Mouse (Mus musculus) MEL (cell line): Measurements from ENCODE around the gene Nudt22. TPM values are rescaled to one million over a fixed set of nuclear protein-coding genes. Genes with fewer than 3 reads are reported as not detected.
A peak's percentile ranks its signal among the peaks of the same experiment; 100 is the strongest.

Source experiments
- DNase-seq: peaks from one replicate; pipeline ENCODE4 v3.0.0; 2011; ENCODE audit warnings: low read depth, low spot score
- H3K27ac ChIP-seq: 2 replicates; pipeline ENCODE4 v1.5.1; 2012; ENCODE audit warnings: low read depth, mild to moderate bottlenecking, control low read depth, low read length, moderate library complexity; ENCODE audit not compliant: control insufficient read depth
- H3K27me3 ChIP-seq, 2 experiments: fragments of 150-350 bp in 1 of 2; sonication (generic) in 1 of 2; 2 replicates each; pipeline ENCODE4 v1.6.1; 2012; ENCODE audit warnings: low read length in 2 of 2, mild to moderate bottlenecking in 2 of 2, improper control_type of control experiment in 1 of 2, moderate library complexity in 1 of 2; ENCODE audit not compliant: insufficient read depth in 2 of 2, control insufficient read depth in 1 of 2
- H3K36me3 ChIP-seq, 2 experiments: 2 replicates each; pipeline ENCODE4 v1.6.1; 2012 to 2014; ENCODE audit warnings: low read length in 2 of 2, improper control_type of control experiment in 1 of 2, inconsistent platforms in 1 of 2, mild to moderate bottlenecking in 1 of 2; ENCODE audit not compliant: insufficient read depth in 2 of 2, control insufficient read depth in 1 of 2
- H3K4me1 ChIP-seq, 2 experiments: fragments of 150-350 bp in 1 of 2; sonication (generic) in 1 of 2; 2 replicates each; pipeline ENCODE4 v1.6.1; 2012; ENCODE audit warnings: low read length in 2 of 2, improper control_type of control experiment in 1 of 2, mild to moderate bottlenecking in 1 of 2; ENCODE audit not compliant: insufficient read depth in 2 of 2, control insufficient read depth in 1 of 2
- H3K4me3 ChIP-seq, 2 experiments: fragments of 150-350 bp in 1 of 2; sonication (generic) in 1 of 2; 2 replicates each; pipeline ENCODE4 v1.5.1; 2012; ENCODE audit warnings: low read depth in 2 of 2, low read length in 2 of 2, mild to moderate bottlenecking in 2 of 2, moderate library complexity in 2 of 2, control low read depth in 1 of 2, improper control_type of control experiment in 1 of 2; ENCODE audit not compliant: control insufficient read depth in 1 of 2, insufficient read depth in 1 of 2
- H3K79me2 ChIP-seq: 2 replicates; pipeline ENCODE4 v1.6.1; 2012; ENCODE audit warnings: mild to moderate bottlenecking, low read length, moderate library complexity; ENCODE audit not compliant: control insufficient read depth, poor library complexity, insufficient read depth
- H3K9ac ChIP-seq: 2 replicates; pipeline ENCODE4 v1.6.1; 2012; ENCODE audit warnings: low read depth, mild to moderate bottlenecking, control low read depth, low read length, moderate library complexity; ENCODE audit not compliant: control insufficient read depth, poor library complexity, severe bottlenecking
- H3K9me3 ChIP-seq: fragments of 150-350 bp; sonication (generic); replicated peaks from 2 replicates; pipeline ENCODE4 v1.6.1; 2012; ENCODE audit warnings: mild to moderate bottlenecking, low read length, improper control_type of control experiment, moderate library complexity; ENCODE audit not compliant: insufficient read depth
- BHLHE40 ChIP-seq: IDR thresholded peaks from 2 replicates; pipeline ENCODE4 v1.6.1; 2012; ENCODE audit warnings: low read depth, mild to moderate bottlenecking, inconsistent platforms, low read length, improper control_type of control experiment, borderline replicate concordance
- CHD1 ChIP-seq: IDR thresholded peaks from 2 replicates; pipeline ENCODE4 v1.6.1; 2012; ENCODE audit warnings: low read depth, mild to moderate bottlenecking, inconsistent platforms, low read length, improper control_type of control experiment
- E2F4 ChIP-seq: IDR thresholded peaks from 2 replicates; pipeline ENCODE4 v1.6.1; 2011; ENCODE audit warnings: low read depth, low read length, improper control_type of control experiment, borderline replicate concordance
- EP300 ChIP-seq, 2 experiments: IDR thresholded peaks; 2 replicates each; pipeline ENCODE4 v1.6.1; 2011; ENCODE audit warnings: improper control_type of control experiment in 2 of 2, low read length in 2 of 2, low read depth in 1 of 2, mild to moderate bottlenecking in 1 of 2
- GABPA ChIP-seq: IDR thresholded peaks from 2 replicates; pipeline ENCODE4 v1.6.1; 2012; ENCODE audit warnings: low read depth, mild to moderate bottlenecking, inconsistent platforms, low read length, improper control_type of control experiment, moderate library complexity
- GATA1 ChIP-seq: IDR thresholded peaks from 2 replicates; pipeline ENCODE4 v1.6.1; 2011; ENCODE audit warnings: low read depth, low read length, improper control_type of control experiment
- HCFC1 ChIP-seq: IDR thresholded peaks from 2 replicates; pipeline ENCODE4 v1.6.1; 2012; ENCODE audit warnings: low read depth, mild to moderate bottlenecking, inconsistent platforms, low read length, improper control_type of control experiment, moderate library complexity
- KAT2A ChIP-seq: conservative IDR thresholded peaks from 2 replicates; pipeline ENCODE4 v1.6.1; 2012; ENCODE audit warnings: low read depth, low read length, improper control_type of control experiment, inconsistent platforms
- MAFK ChIP-seq: IDR thresholded peaks from 2 replicates; pipeline ENCODE4 v1.6.1; 2011; ENCODE audit warnings: low read depth, mild to moderate bottlenecking, low read length, improper control_type of control experiment, borderline replicate concordance
- MAX ChIP-seq: IDR thresholded peaks from 2 replicates; pipeline ENCODE4 v1.6.1; 2011; ENCODE audit warnings: low read length, improper control_type of control experiment
- MEF2A ChIP-seq: IDR thresholded peaks from 2 replicates; pipeline ENCODE4 v1.6.1; 2014; ENCODE audit warnings: low read depth, mild to moderate bottlenecking, inconsistent platforms, low read length, improper control_type of control experiment; ENCODE audit not compliant: poor library complexity, insufficient replicate concordance, severe bottlenecking; ENCODE audit errors: extremely low read depth
- MXI1 ChIP-seq: IDR thresholded peaks from 2 replicates; pipeline ENCODE4 v1.6.1; 2011; ENCODE audit warnings: mild to moderate bottlenecking, low read depth, low read length, improper control_type of control experiment
- MYC ChIP-seq: IDR thresholded peaks from 2 replicates; pipeline ENCODE4 v1.6.1; 2011; ENCODE audit warnings: low read depth, mild to moderate bottlenecking, low read length, improper control_type of control experiment, moderate library complexity
- NRF1 ChIP-seq: IDR thresholded peaks from 2 replicates; pipeline ENCODE4 v1.6.1; 2014; ENCODE audit warnings: low read depth, mild to moderate bottlenecking, inconsistent platforms, low read length, improper control_type of control experiment, moderate library complexity; ENCODE audit not compliant: poor library complexity, insufficient read depth, severe bottlenecking
- POLR2A ChIP-seq, 2 experiments: IDR thresholded peaks; 2 replicates each; pipeline ENCODE4 v1.6.1; 2011 to 2012; ENCODE audit warnings: low read length in 2 of 2, mild to moderate bottlenecking in 2 of 2, control low read depth in 1 of 2, improper control_type of control experiment in 1 of 2, low read depth in 1 of 2, moderate library complexity in 1 of 2; ENCODE audit not compliant: control insufficient read depth in 1 of 2, insufficient read depth in 1 of 2, poor library complexity in 1 of 2
- POLR2AphosphoS2 ChIP-seq: IDR thresholded peaks from 2 replicates; pipeline ENCODE4 v1.6.1; 2011; ENCODE audit warnings: low read length, improper control_type of control experiment
- POLR2AphosphoS5 ChIP-seq: IDR thresholded peaks from 2 replicates; pipeline ENCODE4 v1.6.1; 2012; ENCODE audit warnings: low read depth, borderline replicate concordance, mild to moderate bottlenecking, inconsistent platforms, low read length, moderate library complexity, mixed read lengths
- RAD21 ChIP-seq: IDR thresholded peaks from 2 replicates; pipeline ENCODE4 v1.6.1; 2011; ENCODE audit warnings: mild to moderate bottlenecking, low read depth, low read length, improper control_type of control experiment
- RCOR1 ChIP-seq: IDR thresholded peaks from 2 replicates; pipeline ENCODE4 v1.6.1; 2012; ENCODE audit warnings: low read depth, mild to moderate bottlenecking, inconsistent platforms, low read length, improper control_type of control experiment
- SIN3A ChIP-seq: IDR thresholded peaks from 2 replicates; pipeline ENCODE4 v1.6.1; 2012; ENCODE audit warnings: low read length, improper control_type of control experiment, inconsistent platforms
- TBP ChIP-seq: IDR thresholded peaks from 2 replicates; pipeline ENCODE4 v1.8.0; 2011; ENCODE audit warnings: low read depth, low read length, improper control_type of control experiment
- TCF12 ChIP-seq: IDR thresholded peaks from 2 replicates; pipeline ENCODE4 v1.6.1; 2014; ENCODE audit warnings: low read depth, mild to moderate bottlenecking, inconsistent platforms, low read length, improper control_type of control experiment, moderate library complexity
- USF1 ChIP-seq: IDR thresholded peaks from 2 replicates; pipeline ENCODE4 v1.6.1; 2014; ENCODE audit warnings: low read depth, mild to moderate bottlenecking, inconsistent platforms, low read length, improper control_type of control experiment, moderate library complexity
- USF2 ChIP-seq, 2 experiments: IDR thresholded peaks; 2 replicates each; pipeline ENCODE4 v1.6.1; 2011 to 2012; ENCODE audit warnings: improper control_type of control experiment in 2 of 2, low read length in 2 of 2, borderline replicate concordance in 1 of 2, inconsistent platforms in 1 of 2, low read depth in 1 of 2, mild to moderate bottlenecking in 1 of 2; ENCODE audit not compliant: insufficient read depth in 1 of 2
- ZKSCAN1 ChIP-seq: IDR thresholded peaks from 2 replicates; pipeline ENCODE4 v1.6.1; 2012; ENCODE audit warnings: low read depth, mild to moderate bottlenecking, inconsistent platforms, low read length, improper control_type of control experiment, moderate library complexity
- ZMIZ1 ChIP-seq: IDR thresholded peaks from 2 replicates; pipeline ENCODE4 v1.6.1; 2012; ENCODE audit warnings: low read depth, mild to moderate bottlenecking, inconsistent platforms, low read length, improper control_type of control experiment, moderate library complexity
- polyA plus RNA-seq, 2 experiments: library from polyadenylated mRNA; stranded (reverse) in 1 of 2; unstranded in 1 of 2; fragments of >175 nt in 1 of 2; fragments of >200 nt in 1 of 2; gene quantifications; 2 replicates each; pipeline versions ENCODE4 v1.2.1 to v1.2.4; 2012; ENCODE audit warnings: low replicate concordance in 2 of 2, low read depth in 1 of 2; ENCODE audit not compliant: insufficient read length in 2 of 2, insufficient read depth in 1 of 2, missing spikeins in 1 of 2
- total RNA-seq: library from RNA; depleted of rRNA; stranded (reverse); fragments of 300-350 nt; gene quantifications from 2 replicates; pipeline ENCODE4 v1.2.3, GENCODE M21; 2012

Gene Nudt22
- total and polyA plus RNA-seq, 3 experiments, result 30.8 to 32.1 TPM; not detected in 1

GRCm38 (mm10) chr19:6979486-6980380 lies 16.2 kb downstream of the Nudt22 start (continued):
- no peak for TF ChIP-seq KAT2A
- no peak for TF ChIP-seq RCOR1
- no peak; the same call in 1 of the 2 replicates for TF ChIP-seq POLR2AphosphoS2
- peak; percentile 54; the same call in 1 of the 2 replicates for TF ChIP-seq SIN3A
- TF ChIP-seq ZMIZ1, result 0 out of 2 replicates have a peak, but pooled peaks have one; percentile 46
- TF ChIP-seq USF1, result no peak
- no peak for TF ChIP-seq E2F4
- no peak for TF ChIP-seq TBP

GRCm38 (mm10) chr19:6979001-6979479 lies 16.9 kb downstream of the Nudt22 start:
- no peaks in the 10 kb centered on the region for H3K27me3 ChIP-seq
- peak overlapping the region; percentile 9 to 60 for H3K4me3 ChIP-seq
- H3K36me3 ChIP-seq, result peaks cover 0 to 23% of the 10 kb centered on the region in 2 experiments; a peak in 2 of 4 replicates
- peaks cover 39% of the 10 kb centered on the region for H3K79me2 ChIP-seq
- no peaks in the 10 kb centered on the region for H3K9me3 ChIP-seq
- H3K4me1 ChIP-seq, result peaks cover 0 to 19% of the 10 kb centered on the region in 2 experiments; a peak in 2 of 4 replicates
- TF ChIP-seq EP300 (IDR thresholded peaks at IDR 0.05; ENCODE audit: low read depth in 1 of 2, low read length in 2 of 2), result no peak
- no peak for TF ChIP-seq MAFK
- TF ChIP-seq USF2 (IDR thresholded peaks at IDR 0.05; ENCODE audit: borderline replicate concordance in 1 of 2, insufficient read depth in 1 of 2, low read depth in 1 of 2, low read length in 2 of 2), result no peak
- TF ChIP-seq POLR2AphosphoS5, result no peak
- no peak for TF ChIP-seq MAX
- TF ChIP-seq POLR2A (IDR thresholded peaks at IDR 0.05; ENCODE audit: control insufficient read depth in 1 of 2, insufficient read depth in 1 of 2, low read depth in 1 of 2, low read length in 2 of 2, poor library complexity in 1 of 2), result peak in 1 of 2 experiments; percentile 44; a peak in 1 of 4 replicates
- TF ChIP-seq POLR2AphosphoS2, result peak; percentile 65
- TF ChIP-seq NRF1, result no peak
- no peak for TF ChIP-seq RAD21
- no peak for TF ChIP-seq TCF12
- TF ChIP-seq MYC, result no peak
- no peak for TF ChIP-seq HCFC1
- no peak for TF ChIP-seq ZKSCAN1
- no peak for TF ChIP-seq BHLHE40
- TF ChIP-seq SIN3A, result peak; percentile 72
- no peak for TF ChIP-seq E2F4
- no peak for TF ChIP-seq CHD1
- no peak for TF ChIP-seq ZMIZ1
- TF ChIP-seq MXI1, result no peak
- TF ChIP-seq MEF2A, result no peak
- TF ChIP-seq TBP, result no peak
- TF ChIP-seq GATA1, result no peak
- TF ChIP-seq GABPA, result no peak
- peak; percentile 80 for DNase-seq
- H3K9ac ChIP-seq, result peak overlapping the region; percentile 67
- peak overlapping the region; percentile 57 for H3K27ac ChIP-seq
